Mouse (Mus musculus) embryonic facial prominence, embryonic 15.5 days (tissue): ENCODE measurements around the gene H2-M11. TPM values are rescaled to one million over a fixed set of nuclear protein-coding genes. Genes with fewer than 3 reads are reported as not detected.

ENCODE experiments used
- ATAC-seq: fragments of 200-750 bp; cut with Nextera tagmentation; 2 replicates; pipeline ENCODE4 v1.8.0; 2017; ENCODE audit warnings: low read depth, moderate TSS enrichment; ENCODE audit not compliant: insufficient number of reproducible peaks, low FRiP score, low TSS enrichment
- H3K27ac ChIP-seq: fragments of 300-500 bp; sonication (generic); replicated peaks from 2 replicates; pipeline ENCODE4 v1.5.1; 2015; ENCODE audit warnings: mild to moderate bottlenecking, inconsistent platforms
- H3K27me3 ChIP-seq: fragments of 300-500 bp; sonication (generic); 2 replicates; pipeline ENCODE4 v1.6.1; 2015; ENCODE audit warnings: inconsistent platforms
- H3K36me3 ChIP-seq: fragments of 300-500 bp; sonication (generic); 2 replicates; pipeline ENCODE4 v1.6.1; 2015; ENCODE audit warnings: mild to moderate bottlenecking, inconsistent platforms
- H3K4me1 ChIP-seq: fragments of 300-500 bp; sonication (generic); 2 replicates; pipeline ENCODE4 v1.6.1; 2015; ENCODE audit warnings: inconsistent platforms
- H3K4me2 ChIP-seq: fragments of 300-500 bp; sonication (generic); replicated peaks from 2 replicates; pipeline ENCODE4 v1.6.1; 2015; ENCODE audit warnings: mild to moderate bottlenecking, inconsistent platforms
- H3K4me3 ChIP-seq: fragments of 300-500 bp; sonication (generic); replicated peaks from 2 replicates; pipeline ENCODE4 v1.5.1; 2015; ENCODE audit warnings: mild to moderate bottlenecking, inconsistent platforms
- H3K9ac ChIP-seq: fragments of 300-500 bp; sonication (generic); 2 replicates; pipeline ENCODE4 v1.6.1; 2015; ENCODE audit warnings: inconsistent platforms
- H3K9me3 ChIP-seq: fragments of 300-500 bp; sonication (generic); replicated peaks from 2 replicates; pipeline ENCODE4 v1.6.1; 2016; ENCODE audit warnings: inconsistent platforms
- WGBS: fragments of 180-500 bp; shearing (Covaris S2); methylation state at CpG from one replicate; pipeline ENCODE4 v1.1.7; 2015; 5-methylcytosine and 5-hydroxymethylcytosine counted together
- polyA plus RNA-seq: library from polyadenylated mRNA; unstranded; fragments of >200 nt; fragmentation: Nextera tagmentation; extraction: Ambion mirVana; gene quantifications from 2 replicates; pipeline ENCODE4 v1.2.1, GENCODE M21; 2015

Gene H2-M11
- not detected in 2 replicates for polyA plus RNA-seq

GRCm38 (mm10) chr17:36546775-36547174, at the start of gene H2-M11:
TSS of gene H2-M11 (plus strand) at chr17:36547075.
- no peak within 1 kb of the TSS for H3K27ac ChIP-seq
- H3K4me2 ChIP-seq: no peak within 1 kb of the TSS
- no peaks in the 10 kb centered on the region for H3K4me1 ChIP-seq
- no peaks in the 10 kb centered on the region for H3K27me3 ChIP-seq
- H3K4me3 ChIP-seq: no peak within 1 kb of the TSS
- no peak for ATAC-seq
- 53% methylated on average over 3 of the region's 3 CpGs for WGBS
- no peaks in the 10 kb centered on the region for H3K36me3 ChIP-seq
- no peaks in the 10 kb centered on the region for H3K9me3 ChIP-seq
- no peak within 1 kb of the TSS for H3K9ac ChIP-seq

DNA sequence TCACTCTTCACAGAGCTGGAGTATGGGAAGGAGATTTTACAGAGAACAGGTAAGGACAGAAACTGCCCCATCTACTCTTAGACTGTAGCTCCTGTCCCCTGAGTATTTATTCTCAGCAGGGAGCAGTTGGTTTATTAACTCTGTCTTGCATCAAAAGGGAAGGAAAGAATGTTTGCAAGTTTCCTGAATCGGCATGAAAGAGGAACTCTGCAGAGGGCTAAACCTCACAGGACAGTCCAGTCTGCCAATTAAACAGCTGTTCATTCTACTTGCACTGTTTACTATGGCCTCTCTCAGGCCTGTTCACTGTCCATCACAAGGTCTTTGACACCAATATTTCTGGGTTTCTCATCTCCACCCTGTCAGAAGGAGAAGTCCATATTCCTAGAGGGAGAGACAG, 46.4 kb upstream of the H2-M11 start:
- Histone ChIP-seq H3K27me3 (no peaks in the 10 kb centered on the region), H3K4me2 (no peak overlapping the region), H3K4me3 (no peak overlapping the region), H3K9ac (no peak overlapping the region), H3K27ac (no peak overlapping the region), H3K36me3 (no peaks in the 10 kb centered on the region), H3K4me1 (no peaks in the 10 kb centered on the region), H3K9me3 (no peaks in the 10 kb centered on the region)
- 79% methylated on average over 1 of the region's 1 CpGs for WGBS
- ATAC-seq: no peak

DNA sequence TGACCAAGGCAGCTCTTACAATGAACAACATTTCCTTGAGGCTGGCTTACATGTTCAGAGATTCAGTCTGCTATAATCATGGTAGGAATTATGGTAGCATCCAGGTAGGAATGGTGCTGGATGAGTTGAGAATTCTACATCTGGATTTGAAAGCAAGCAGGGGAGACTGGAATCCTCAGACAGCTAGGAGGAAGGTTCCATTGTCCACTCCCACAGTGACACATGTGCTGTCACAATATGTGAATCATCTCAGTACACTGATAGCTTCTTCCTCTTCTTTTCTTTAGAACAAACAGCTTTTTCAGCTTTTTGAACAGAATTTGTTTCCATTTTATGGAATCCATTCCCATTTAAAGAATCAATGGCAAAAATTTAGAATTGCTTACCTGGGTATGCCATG, 43.0 kb upstream of the H2-M11 start:
- no peak for ATAC-seq
- Histone ChIP-seq H3K4me1 (no peaks in the 10 kb centered on the region), H3K9ac (no peak overlapping the region), H3K9me3 (no peaks in the 10 kb centered on the region), H3K4me3 (no peak overlapping the region), H3K36me3 (no peaks in the 10 kb centered on the region), H3K4me2 (no peak overlapping the region), H3K27ac (no peak overlapping the region), H3K27me3 (no peaks in the 10 kb centered on the region)

Other genes with a start within 250 kb of the H2-M11 start
- gene H2-M10.1, start 220.9 kb upstream of the H2-M11 start, polyA plus RNA-seq: not detected in 2 replicates
- gene H2-M10.3, start 178.7 kb upstream of the H2-M11 start, polyA plus RNA-seq: not detected in 2 replicates
- not detected in 2 replicates for gene H2-M10.4, start 84.7 kb upstream of the H2-M11 start, polyA plus RNA-seq
- gene H2-M9, start 95.6 kb downstream of the H2-M11 start, polyA plus RNA-seq: not detected in 2 replicates
- not detected in 2 replicates for gene H2-M1, start 125.1 kb downstream of the H2-M11 start, polyA plus RNA-seq
- gene H2-M10.5, start 225.8 kb downstream of the H2-M11 start, polyA plus RNA-seq: not detected in 2 replicates